Mouse (Mus musculus): ENCODE measurements around the gene Hist1h2ag. TPM values are rescaled to one million over a fixed set of nuclear protein-coding genes. Genes with fewer than 3 reads are reported as not detected.
"Not testable (repeated sequence)": the region's sequence is repeated elsewhere in the genome, so short reads cannot be mapped to it uniquely, and the experiment has no call there.

Hist1h2ag gene
- polyA plus RNA-seq, 1 experiment from 2014 or later = 19.7 TPM

- Histone ChIP-seq H3K27me3 (no peaks in the 10 kb centered on the region), H3K9me3 (no peaks in the 10 kb centered on the region), H3K36me3 (no peaks in the 10 kb centered on the region), H3K9ac (replicated peaks) (peak overlapping the region; percentile 51), H3K4me3 (peak overlapping the region; percentile 46), H3K4me1 (peaks cover 33% of the 10 kb centered on the region), H3K27ac (replicated peaks) (peak overlapping the region; percentile 89), H3K4me2 (replicated peaks) (peak overlapping the region; percentile 84)
- peak; percentile 14 for ATAC-seq (replicated peaks)
- under 1% methylated on average over 14 of the region's 14 CpGs for WGBS
These were observed 1.0 kb upstream of the Hist1h2ag start for GRCm38 (mm10) chr13:22043503-22044431.

GRCm38 (mm10) chr13:22041651-22042567, 835 bp downstream of the Hist1h2ag start:
- Histone ChIP-seq H3K27me3 (no peaks in the 10 kb centered on the region), H3K36me3 (no peaks in the 10 kb centered on the region), H3K4me2 (replicated peaks) (peak overlapping the region; percentile 84), H3K9ac (replicated peaks) (peak overlapping the region; percentile 33), H3K4me1 (peaks cover 33% of the 10 kb centered on the region), H3K27ac (replicated peaks) (peak overlapping the region; percentile 91), H3K9me3 (no peaks in the 10 kb centered on the region), H3K4me3 (peak overlapping the region; percentile 48)
- 2% methylated on average over 13 of the region's 13 CpGs for WGBS
- peak; percentile 2; the same call in 1 of the 2 replicates for ATAC-seq (replicated peaks)

DNA sequence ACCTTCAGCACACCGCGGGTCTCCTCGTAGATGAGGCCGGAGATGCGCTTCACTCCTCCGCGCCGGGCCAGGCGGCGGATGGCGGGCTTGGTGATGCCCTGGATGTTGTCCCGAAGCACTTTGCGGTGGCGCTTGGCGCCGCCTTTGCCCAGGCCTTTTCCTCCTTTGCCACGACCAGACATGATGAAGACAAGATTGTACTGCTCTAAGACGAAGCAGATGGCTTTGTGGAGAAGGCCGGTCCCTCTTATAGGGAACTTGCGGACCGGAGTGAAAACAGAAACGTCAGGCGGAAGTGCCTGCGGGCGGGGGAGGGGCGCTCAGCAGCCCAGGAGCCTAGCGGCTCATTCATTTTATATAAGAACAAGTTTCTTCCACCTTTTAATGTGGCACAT, 1.6 kb downstream of the Hist1h2ag start, which contains the start of gene Hist1h4i:
Hist1h4i (minus strand) TSS at position 221 of the 395 bp plus-strand sequence.
- peaks cover 40% of the 10 kb centered on the region for H3K4me1 ChIP-seq
- peak within 1 kb of the TSS; percentile 91 for H3K27ac ChIP-seq (replicated peaks)
- not testable (repeated sequence) for H3K36me3 ChIP-seq, H3K27me3 ChIP-seq, H3K9me3 ChIP-seq
- peak within 1 kb of the TSS; percentile 84 for H3K4me2 ChIP-seq (replicated peaks)
- peak within 1 kb of the TSS; percentile 48 for H3K4me3 ChIP-seq
- peak within 1 kb of the TSS; percentile 57 for H3K9ac ChIP-seq (replicated peaks)
- WGBS = under 1% methylated on average over 27 of the region's 27 CpGs
- ATAC-seq (replicated peaks) = peak; percentile 62

GRCm38 (mm10) chr13:22040464-22041141, 2.1 kb downstream of the Hist1h2ag start:
- H3K9ac ChIP-seq (replicated peaks) = peak overlapping the region; percentile 57
- peak overlapping the region; percentile 84 for H3K4me2 ChIP-seq (replicated peaks)
- peak; percentile 3 for ATAC-seq (replicated peaks)
- no peaks in the 10 kb centered on the region for H3K36me3 ChIP-seq
- no peaks in the 10 kb centered on the region for H3K27me3 ChIP-seq
- H3K9me3 ChIP-seq = no peaks in the 10 kb centered on the region
- peak overlapping the region; percentile 91 for H3K27ac ChIP-seq (replicated peaks)
- peaks cover 42% of the 10 kb centered on the region for H3K4me1 ChIP-seq
- H3K4me3 ChIP-seq = peak overlapping the region; percentile 48
- WGBS = under 1% methylated on average over 24 of the region's 24 CpGs

DNA sequence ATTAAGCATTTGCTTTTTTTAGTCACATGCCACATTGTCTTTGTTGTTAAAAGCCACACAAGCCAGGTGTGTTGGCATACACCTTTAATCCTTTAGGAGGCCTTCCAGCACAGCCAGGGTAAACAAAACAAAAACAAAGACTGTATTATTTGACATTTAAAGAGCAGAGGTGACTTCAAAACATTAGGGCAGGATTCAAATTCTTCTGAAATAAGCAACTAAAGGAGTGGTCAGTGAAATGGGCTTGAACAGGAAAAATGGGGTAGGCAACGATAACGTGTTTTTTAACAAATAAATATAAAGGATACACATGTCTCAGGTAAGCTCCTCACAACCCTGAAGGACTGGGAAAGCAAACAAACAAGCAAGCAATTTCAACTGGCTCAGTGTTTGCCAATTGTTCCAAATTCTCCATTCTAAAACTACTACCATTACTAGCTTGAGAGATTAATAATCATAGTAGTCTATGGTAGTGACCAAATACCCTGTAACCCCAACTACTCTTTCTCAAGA, 2.7 kb downstream of the Hist1h2ag start:
- Histone ChIP-seq H3K9ac (replicated peaks) (peak overlapping the region; percentile 57; the same call in 1 of the 2 replicates), H3K27me3 (no peaks in the 10 kb centered on the region), H3K4me3 (peak overlapping the region; percentile 48), H3K27ac (replicated peaks) (peak overlapping the region; percentile 91), H3K4me2 (replicated peaks) (peak overlapping the region; percentile 84), H3K36me3 (no peaks in the 10 kb centered on the region), H3K9me3 (no peaks in the 10 kb centered on the region), H3K4me1 (peaks cover 42% of the 10 kb centered on the region)
- WGBS = 6% methylated on average over 2 of the region's 2 CpGs
- ATAC-seq (replicated peaks) = no peak

- H3K27ac ChIP-seq (replicated peaks) = no peak overlapping the region; the same call in 1 of the 2 replicates
- 65% methylated on average over 5 of the region's 5 CpGs for WGBS
These were observed 3.4 kb downstream of the Hist1h2ag start for GRCm38 (mm10) chr13:22039364-22039763.

DNA sequence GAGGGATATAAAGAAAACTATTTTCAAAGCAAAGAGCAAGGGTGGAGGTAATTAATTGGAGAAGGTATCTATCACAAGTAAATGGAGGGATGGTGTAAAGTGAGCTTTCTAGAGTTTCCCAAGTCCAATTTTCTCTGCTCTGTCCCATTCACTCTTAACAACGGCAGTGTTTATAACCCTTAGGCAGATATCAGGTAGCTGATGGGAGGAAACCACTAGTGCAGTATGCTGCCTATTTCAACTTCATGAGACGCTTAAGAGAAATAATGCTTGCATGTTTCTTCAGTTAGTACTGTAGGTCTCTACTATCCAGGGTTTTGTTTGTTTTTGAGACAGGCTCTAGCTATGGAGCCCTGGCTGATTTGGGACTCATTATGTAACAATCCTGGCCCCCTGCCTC, 5.3 kb downstream of the Hist1h2ag start:
- WGBS = 80% methylated on average over 2 of the region's 2 CpGs
- peak overlapping the region; percentile 70; the same call in 1 of the 2 replicates for H3K27ac ChIP-seq (replicated peaks)
- H3K4me3 ChIP-seq = no peak overlapping the region
- H3K9me3 ChIP-seq = no peaks in the 10 kb centered on the region
- no peak overlapping the region for H3K4me2 ChIP-seq (replicated peaks)
- peaks cover 40% of the 10 kb centered on the region for H3K4me1 ChIP-seq
- H3K36me3 ChIP-seq = no peaks in the 10 kb centered on the region
- H3K9ac ChIP-seq (replicated peaks) = no peak overlapping the region
- H3K27me3 ChIP-seq = no peaks in the 10 kb centered on the region
- ATAC-seq (replicated peaks) = no peak

More at GRCm38 (mm10) chr13:22039364-22039763, 3.4 kb downstream of the Hist1h2ag start:
- Histone ChIP-seq H3K9ac (replicated peaks) (no peak overlapping the region), H3K9me3 (no peaks in the 10 kb centered on the region), H3K4me2 (replicated peaks) (no peak overlapping the region), H3K4me3 (no peak overlapping the region), H3K4me1 (peaks cover 46% of the 10 kb centered on the region), H3K27me3 (no peaks in the 10 kb centered on the region), H3K36me3 (no peaks in the 10 kb centered on the region)
- no peak for ATAC-seq (replicated peaks)

DNA sequence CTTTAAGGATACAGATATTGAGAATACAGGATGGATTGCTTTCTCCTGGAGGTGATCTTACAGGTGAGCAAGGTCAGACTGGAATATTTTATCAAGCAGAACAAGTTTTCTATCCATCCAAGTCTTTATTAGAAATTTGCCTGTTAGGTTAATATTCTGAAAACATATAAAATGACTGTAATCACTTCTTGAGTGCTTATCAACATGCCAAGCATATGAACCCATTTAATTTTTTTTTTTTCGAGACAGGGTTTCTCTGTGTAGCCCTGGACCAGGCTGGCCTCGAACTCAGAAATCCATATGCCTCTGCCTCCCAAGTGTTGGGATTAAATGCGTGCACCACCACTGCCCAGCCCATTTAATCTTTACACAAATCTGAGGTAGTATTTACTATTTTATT, 5.8 kb downstream of the Hist1h2ag start:
- no peak for ATAC-seq (replicated peaks)

DNA sequence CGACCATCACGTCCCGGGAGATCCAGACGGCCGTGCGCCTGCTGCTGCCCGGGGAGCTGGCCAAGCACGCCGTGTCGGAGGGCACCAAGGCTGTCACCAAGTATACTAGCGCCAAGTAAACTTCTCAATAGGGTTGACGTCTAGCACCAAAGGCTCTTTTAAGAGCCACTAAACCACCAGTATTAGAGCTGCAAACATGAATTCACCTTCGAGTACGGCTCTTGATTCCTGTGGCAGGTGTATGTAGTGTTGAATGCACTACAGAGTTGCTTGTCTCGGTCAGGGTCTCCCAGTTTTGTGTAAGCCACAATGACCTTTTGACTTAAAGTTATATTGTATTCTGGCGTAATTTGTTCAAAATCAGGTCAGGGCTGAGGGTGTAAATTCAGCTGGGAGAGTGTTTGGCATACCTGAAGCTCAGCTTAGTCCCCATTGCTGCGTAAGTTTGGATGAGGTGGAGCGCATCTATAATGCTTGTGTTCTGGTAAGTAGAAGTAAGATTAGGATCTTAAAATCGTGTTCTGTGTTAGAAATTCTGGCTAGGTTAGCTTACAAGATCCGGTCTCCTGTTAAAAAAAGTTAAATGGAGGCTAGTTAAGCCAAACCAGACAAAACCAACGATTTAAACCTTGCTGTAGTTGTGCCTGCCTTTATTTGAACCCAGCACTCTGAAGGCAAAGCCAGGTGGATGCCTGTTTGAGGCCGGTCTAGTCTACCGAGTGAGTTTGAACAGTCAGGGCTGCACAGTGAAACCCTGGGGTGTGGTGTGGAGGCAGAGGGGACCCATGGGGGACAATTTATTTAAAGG, 6.4 kb downstream of the Hist1h2ag start:
- no peaks in the 10 kb centered on the region for H3K27me3 ChIP-seq
- peak overlapping the region; percentile 70 for H3K27ac ChIP-seq (replicated peaks)
- H3K9ac ChIP-seq (replicated peaks) = peak overlapping the region; percentile 46
- peak overlapping the region; percentile 53 for H3K4me2 ChIP-seq (replicated peaks)
- peak overlapping the region; percentile 46 for H3K4me3 ChIP-seq
- no peaks in the 10 kb centered on the region for H3K9me3 ChIP-seq
- WGBS = 1% methylated on average over 23 of the region's 23 CpGs
- H3K4me1 ChIP-seq = peaks cover 30% of the 10 kb centered on the region
- no peak; the same call in 1 of the 2 replicates for ATAC-seq (replicated peaks)
- no peaks in the 10 kb centered on the region for H3K36me3 ChIP-seq

More for the DNA sequence above, 5.8 kb downstream of the Hist1h2ag start:
- H3K27ac ChIP-seq (replicated peaks) = peak overlapping the region; percentile 70
- no peaks in the 10 kb centered on the region for H3K36me3 ChIP-seq
- 58% methylated on average over 3 of the region's 3 CpGs for WGBS
- H3K27me3 ChIP-seq = no peaks in the 10 kb centered on the region
- peaks cover 36% of the 10 kb centered on the region for H3K4me1 ChIP-seq
- H3K4me2 ChIP-seq (replicated peaks) = peak overlapping the region; percentile 53; the same call in 1 of the 2 replicates
- peak overlapping the region; percentile 46 for H3K9ac ChIP-seq (replicated peaks)
- H3K9me3 ChIP-seq = no peaks in the 10 kb centered on the region
- peak overlapping the region; percentile 46 for H3K4me3 ChIP-seq

- peak within 1 kb of the TSS; percentile 49 for H3K9ac ChIP-seq (replicated peaks)
- H3K36me3 ChIP-seq, H3K27me3 ChIP-seq, H3K9me3 ChIP-seq: not testable (repeated sequence)
- under 1% methylated on average over 30 of the region's 69 CpGs for WGBS
- peak within 1 kb of the TSS; percentile 46 for H3K4me3 ChIP-seq
- ATAC-seq (replicated peaks) = peak; percentile 99
- peaks cover 25% of the 10 kb centered on the region for H3K4me1 ChIP-seq
- H3K4me2 ChIP-seq (replicated peaks) = peak within 1 kb of the TSS; percentile 53
- peak within 1 kb of the TSS; percentile 70 for H3K27ac ChIP-seq (replicated peaks)
These were observed 7.2 kb downstream of the Hist1h2ag start, which contains the start of the genes Hist1h2ah and Hist1h2bk for GRCm38 (mm10) chr13:22035267-22036148. Hist1h2ah (minus strand) TSS chr13:22035568. Hist1h2bk (plus strand) TSS chr13:22035870.
